Mouse (Mus musculus) heart, embryonic 11.5 days (tissue): ENCODE results near the gene Vav2. TPM values are rescaled to one million over a fixed set of nuclear protein-coding genes. Genes with fewer than 3 reads are reported as not detected.

ENCODE experiments used
- ATAC-seq: fragments of 200-750 bp; cut with Nextera tagmentation; replicated peaks from 2 replicates; pipeline ENCODE4 v1.8.0; 2017; ENCODE audit warnings: moderate library complexity; ENCODE audit not compliant: insufficient number of reproducible peaks, low FRiP score, low TSS enrichment
- H3K27ac ChIP-seq: fragments of 300-500 bp; sonication (generic); 2 replicates; pipeline ENCODE4 v1.5.1; 2014; ENCODE audit warnings: mild to moderate bottlenecking, low read depth, low read length
- H3K27me3 ChIP-seq: fragments of 300-500 bp; sonication (generic); 2 replicates; pipeline ENCODE4 v1.6.1; 2014; ENCODE audit warnings: mild to moderate bottlenecking, low read length, mixed read lengths; ENCODE audit not compliant: control insufficient read depth, insufficient read depth
- H3K36me3 ChIP-seq: fragments of 300-500 bp; sonication (generic); 2 replicates; pipeline ENCODE4 v1.6.1; 2014; ENCODE audit warnings: mild to moderate bottlenecking, low read length, moderate library complexity, mixed read lengths; ENCODE audit not compliant: control insufficient read depth, insufficient read depth
- H3K4me1 ChIP-seq: fragments of 300-500 bp; sonication (generic); 2 replicates; pipeline ENCODE4 v1.6.1; 2014; ENCODE audit warnings: low read length; ENCODE audit not compliant: control insufficient read depth, insufficient read depth
- H3K4me2 ChIP-seq: fragments of 300-500 bp; sonication (generic); 2 replicates; pipeline ENCODE4 v1.6.1; 2014; ENCODE audit warnings: mild to moderate bottlenecking, moderate library complexity
- H3K4me3 ChIP-seq: fragments of 300-500 bp; sonication (generic); 2 replicates; pipeline ENCODE4 v1.5.1; 2014; ENCODE audit warnings: low read depth, low read length
- H3K9ac ChIP-seq: fragments of 300-500 bp; sonication (generic); 2 replicates; pipeline ENCODE4 v1.6.1; 2014; ENCODE audit warnings: mild to moderate bottlenecking, low read depth, low read length, moderate library complexity
- H3K9me3 ChIP-seq: fragments of 300-500 bp; sonication (generic); replicated peaks from 2 replicates; pipeline ENCODE4 v1.6.1; 2016; ENCODE audit warnings: low read length; ENCODE audit not compliant: control insufficient read depth
- WGBS: fragments of 180-500 bp; shearing (Covaris S2); extraction: QIAGEN DNeasy Blood & Tissue Kit; methylation state at CpG from one replicate; pipeline ENCODE4 v1.1.7; 2014; ENCODE audit not compliant: insufficient replicate concordance; 5-methylcytosine and 5-hydroxymethylcytosine counted together
- polyA plus RNA-seq: library from polyadenylated mRNA; unstranded; fragments of >200 nt; fragmentation: Nextera tagmentation; extraction: Ambion mirVana; gene quantifications from 2 replicates; pipeline ENCODE4 v1.2.1, GENCODE M21; 2014

Vav2 gene
- polyA plus RNA-seq, 1 experiment from 2014 or later: 3.4 TPM

DNA sequence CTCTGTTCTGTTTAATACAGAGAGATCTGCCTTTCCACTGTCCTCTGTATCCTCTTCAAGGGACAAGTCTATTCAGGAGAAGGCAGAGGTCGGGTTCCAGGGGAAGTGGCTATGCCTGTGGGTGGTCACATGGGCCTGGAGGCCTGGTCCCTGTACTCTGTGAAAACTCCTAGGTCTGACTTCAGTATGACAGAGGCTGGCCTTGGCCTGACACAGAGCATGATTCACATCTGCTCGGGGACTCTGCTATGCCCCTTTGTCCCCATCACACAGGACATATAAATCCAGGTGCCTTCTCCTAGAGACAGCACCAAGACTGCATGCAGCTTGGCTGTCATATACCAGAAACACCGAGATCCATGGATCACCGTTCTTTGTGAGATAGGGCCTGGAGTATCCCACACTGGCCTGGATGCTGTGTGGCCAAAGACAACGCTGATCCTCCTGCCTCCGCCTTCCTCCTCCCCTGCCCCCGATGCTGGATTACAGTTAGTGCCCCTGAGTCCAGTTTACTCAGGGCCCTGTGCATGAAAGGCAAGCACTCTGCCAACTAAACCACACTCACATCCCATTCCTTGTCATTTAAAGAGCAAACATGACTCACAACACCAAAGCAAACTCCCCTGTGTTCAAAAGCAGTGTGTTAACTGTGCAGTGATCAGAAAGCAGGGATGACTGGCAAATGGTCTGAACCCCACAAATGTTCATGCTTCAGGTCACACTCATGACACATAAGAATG lies 139.7 kb downstream of the Vav2 start:
- Histone ChIP-seq H3K9ac (no peak overlapping the region), H3K4me2 (no peak overlapping the region), H3K27ac (no peak overlapping the region), H3K9me3 (no peaks in the 10 kb centered on the region), H3K4me1 (no peaks in the 10 kb centered on the region), H3K27me3 (no peaks in the 10 kb centered on the region), H3K36me3 (peaks cover 5% of the 10 kb centered on the region), H3K4me3 (no peak overlapping the region)
- 81% methylated on average over 7 of the region's 7 CpGs for WGBS
- ATAC-seq: no peak

DNA sequence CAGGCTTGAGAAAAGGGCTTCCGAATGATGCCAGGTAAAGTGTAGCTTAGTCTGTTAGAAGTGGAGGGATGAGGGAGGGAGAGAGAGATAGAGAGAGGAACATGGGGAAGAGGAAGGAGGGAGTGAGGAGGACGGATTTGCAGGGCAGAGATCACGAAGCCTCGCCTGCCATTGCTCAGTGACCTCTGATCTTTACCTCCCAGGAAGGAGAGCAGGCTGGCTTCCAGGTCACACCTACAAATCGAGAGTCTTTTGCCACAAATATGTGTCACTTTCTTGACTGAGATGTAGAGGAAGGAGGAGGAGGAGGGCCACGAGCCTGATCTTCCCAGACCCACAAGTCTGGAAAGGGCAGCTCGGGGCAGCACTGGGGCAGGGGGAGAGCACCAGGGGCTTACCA lies 142.4 kb downstream of the Vav2 start:
- 75% methylated on average over 7 of the region's 7 CpGs for WGBS
- no peak overlapping the region for H3K4me2 ChIP-seq
- no peak for ATAC-seq
- H3K4me1 ChIP-seq: no peaks in the 10 kb centered on the region; the same call in 1 of the 2 replicates
- no peaks in the 10 kb centered on the region for H3K27me3 ChIP-seq
- no peak overlapping the region for H3K9ac ChIP-seq
- H3K4me3 ChIP-seq: no peak overlapping the region
- no peaks in the 10 kb centered on the region for H3K36me3 ChIP-seq
- no peak overlapping the region for H3K27ac ChIP-seq
- H3K9me3 ChIP-seq: no peaks in the 10 kb centered on the region

DNA sequence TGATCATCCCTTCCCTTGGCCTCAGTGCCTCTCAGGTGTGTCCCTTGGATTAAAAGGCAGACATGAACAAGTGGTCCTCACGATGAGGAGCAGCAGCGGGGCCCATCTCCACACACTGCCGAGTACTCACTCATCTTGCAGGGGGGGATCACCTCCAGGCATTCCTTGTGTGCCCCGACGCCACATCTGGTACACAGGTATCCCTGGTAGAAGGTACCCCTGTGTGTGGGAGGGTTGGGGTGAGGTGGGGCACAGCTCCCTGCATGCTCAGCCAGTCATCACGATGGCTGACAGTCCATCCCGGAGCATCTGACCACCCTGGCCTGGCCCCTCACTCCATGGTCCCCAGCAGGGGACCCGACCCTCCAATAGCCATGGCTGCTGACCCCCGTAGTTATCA lies 145.1 kb downstream of the Vav2 start:
- no peak overlapping the region for H3K27ac ChIP-seq
- H3K4me1 ChIP-seq: no peaks in the 10 kb centered on the region; the same call in 1 of the 2 replicates
- no peak for ATAC-seq
- H3K4me3 ChIP-seq: no peak overlapping the region
- no peak overlapping the region for H3K9ac ChIP-seq
- H3K9me3 ChIP-seq: no peaks in the 10 kb centered on the region
- H3K27me3 ChIP-seq: no peaks in the 10 kb centered on the region
- H3K36me3 ChIP-seq: 0 out of 2 replicates have a peak, but pooled peaks cover 3% of the 10 kb centered on the region
- 88% methylated on average over 9 of the region's 9 CpGs for WGBS
- no peak overlapping the region for H3K4me2 ChIP-seq

DNA sequence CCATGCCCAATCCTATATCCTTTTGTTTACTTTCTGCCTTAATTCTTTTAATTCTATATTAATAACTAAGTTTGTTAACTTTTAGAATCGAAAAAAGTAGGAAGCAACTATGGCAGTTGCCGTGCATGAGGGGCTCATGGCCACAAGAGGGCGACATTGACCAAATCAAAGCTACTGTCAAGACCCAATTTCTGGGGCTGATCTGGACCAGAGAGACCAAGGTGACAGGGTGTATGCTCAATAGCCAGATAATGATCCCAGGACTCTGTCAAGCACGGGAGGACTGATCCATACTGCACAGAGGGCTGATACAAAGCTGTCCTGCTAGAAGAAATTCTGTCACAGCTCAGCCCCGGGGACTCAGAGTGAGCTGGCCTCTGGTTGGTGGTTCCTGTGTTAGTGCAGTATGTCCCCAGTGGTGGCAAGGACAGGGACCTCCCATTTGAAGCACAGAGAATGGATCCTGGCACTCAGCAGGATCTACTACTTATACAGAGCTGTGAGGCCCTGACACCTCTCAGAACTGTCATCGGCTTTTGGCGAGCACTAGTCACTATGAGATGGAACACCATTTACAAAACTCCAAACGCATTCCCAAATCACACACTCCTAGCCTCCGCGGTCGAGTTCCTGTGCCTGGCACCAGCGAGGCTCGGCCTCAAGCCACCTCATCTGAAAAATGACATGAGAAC lies 145.8 kb downstream of the Vav2 start:
- WGBS: 44% methylated on average over 13 of the region's 13 CpGs
- ATAC-seq: no peak
- no peaks in the 10 kb centered on the region for H3K9me3 ChIP-seq
- no peaks in the 10 kb centered on the region; the same call in 1 of the 2 replicates for H3K4me1 ChIP-seq
- peaks cover 3% of the 10 kb centered on the region; the same call in 1 of the 2 replicates for H3K36me3 ChIP-seq
- no peak overlapping the region for H3K9ac ChIP-seq
- no peak overlapping the region for H3K4me3 ChIP-seq
- H3K27ac ChIP-seq: no peak overlapping the region
- H3K27me3 ChIP-seq: no peaks in the 10 kb centered on the region
- no peak overlapping the region for H3K4me2 ChIP-seq

GRCm38 (mm10) chr2:27278859-27279258 lies 148.0 kb downstream of the Vav2 start:
- no peaks in the 10 kb centered on the region for H3K27me3 ChIP-seq
- no peak overlapping the region for H3K27ac ChIP-seq
- no peak for ATAC-seq
- no peaks in the 10 kb centered on the region; the same call in 1 of the 2 replicates for H3K4me1 ChIP-seq
- peaks cover 2% of the 10 kb centered on the region; the same call in 1 of the 2 replicates for H3K9me3 ChIP-seq
- H3K4me3 ChIP-seq: no peak overlapping the region
- peaks cover 16% of the 10 kb centered on the region for H3K36me3 ChIP-seq
- no peak overlapping the region for H3K4me2 ChIP-seq
- no peak overlapping the region for H3K9ac ChIP-seq
- WGBS: 88% methylated on average over 7 of the region's 7 CpGs

DNA sequence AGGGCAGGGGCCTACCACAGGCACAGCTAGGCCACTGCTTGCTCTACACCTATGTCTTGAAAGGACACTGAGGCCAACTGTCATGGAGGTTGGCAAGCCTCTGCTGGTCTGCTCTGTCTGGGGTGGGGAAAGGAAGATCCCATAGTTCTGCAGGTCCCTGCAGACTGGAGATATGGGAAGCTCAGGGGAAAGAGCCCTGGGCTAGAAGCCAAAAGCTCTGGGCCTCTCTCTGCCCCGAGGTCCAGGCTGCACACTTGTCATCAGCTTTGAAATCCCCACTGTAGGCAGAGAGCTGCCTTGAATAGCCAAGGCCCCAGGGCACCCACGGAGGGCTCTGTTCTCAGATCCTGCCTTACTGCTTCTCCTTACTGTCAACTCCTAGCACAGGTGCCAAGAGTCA lies 158.5 kb downstream of the Vav2 start:
- H3K36me3 ChIP-seq: peaks cover 11% of the 10 kb centered on the region
- no peaks in the 10 kb centered on the region for H3K9me3 ChIP-seq
- no peak overlapping the region for H3K4me3 ChIP-seq
- H3K9ac ChIP-seq: 0 out of 2 replicates have a peak overlapping the region, but pooled peaks have one; percentile 22
- peak overlapping the region; percentile 15; the same call in 1 of the 2 replicates for H3K27ac ChIP-seq
- no peak for ATAC-seq
- WGBS: 49% methylated on average over 2 of the region's 2 CpGs
- H3K4me2 ChIP-seq: no peak overlapping the region
- H3K27me3 ChIP-seq: no peaks in the 10 kb centered on the region
- H3K4me1 ChIP-seq: peaks cover 8% of the 10 kb centered on the region

GRCm38 (mm10) chr2:27265819-27266218 lies 161.0 kb downstream of the Vav2 start:
- H3K9ac ChIP-seq: no peak overlapping the region
- no peaks in the 10 kb centered on the region for H3K27me3 ChIP-seq
- peaks cover 8% of the 10 kb centered on the region for H3K4me1 ChIP-seq
- H3K36me3 ChIP-seq: peaks cover 6% of the 10 kb centered on the region
- no peak for ATAC-seq
- H3K27ac ChIP-seq: no peak overlapping the region
- H3K4me3 ChIP-seq: no peak overlapping the region
- WGBS: 86% methylated on average over 3 of the region's 3 CpGs
- no peaks in the 10 kb centered on the region for H3K9me3 ChIP-seq
- no peak overlapping the region for H3K4me2 ChIP-seq

DNA sequence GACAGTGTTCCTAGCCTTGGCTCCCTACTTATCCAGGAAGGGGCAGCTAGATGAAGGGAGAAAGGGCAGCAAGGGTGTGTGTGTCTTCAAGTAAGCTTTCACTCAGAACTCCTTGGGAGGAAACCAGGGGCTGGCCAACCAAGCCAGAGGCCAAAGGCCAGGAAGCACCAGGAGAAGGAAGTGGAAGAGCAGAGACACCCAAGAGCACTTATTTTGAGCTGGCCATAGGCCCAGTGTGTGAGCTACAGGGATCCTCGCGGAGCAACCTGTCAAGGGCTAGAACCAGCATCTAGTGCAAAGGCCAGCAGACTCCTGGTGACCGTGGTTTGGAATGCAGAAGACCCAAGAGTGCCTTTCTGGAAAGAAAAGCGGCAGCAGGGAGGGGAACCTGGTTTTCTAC lies 163.8 kb downstream of the Vav2 start:
- no peak overlapping the region for H3K4me3 ChIP-seq

More for the DNA sequence above, 163.8 kb downstream of the Vav2 start:
- Histone ChIP-seq H3K27me3 (no peaks in the 10 kb centered on the region), H3K36me3 (no peaks in the 10 kb centered on the region), H3K9ac (no peak overlapping the region), H3K4me1 (peaks cover 1% of the 10 kb centered on the region), H3K4me2 (no peak overlapping the region), H3K9me3 (no peaks in the 10 kb centered on the region), H3K27ac (no peak overlapping the region)
- no peak for ATAC-seq
- WGBS: 82% methylated on average over 4 of the region's 4 CpGs
